Mouse (Mus musculus): ENCODE measurements at regions not wholly inside any gene's neighbourhood (a gene's known extent, or its start where the extent isn't known, plus 50 kb on each side); places are given as distances from the start of the nearest gene placed in this dataset.
A peak's percentile ranks its signal among the peaks of the same experiment; 100 is the strongest.

GRCm38 (mm10) chr7:134528026-134528425 is 142.4 kb upstream of the Dock1 start:
- DNase-seq (ENCODE audit: extremely low read depth, low read depth, low spot score), result no peak

DNA sequence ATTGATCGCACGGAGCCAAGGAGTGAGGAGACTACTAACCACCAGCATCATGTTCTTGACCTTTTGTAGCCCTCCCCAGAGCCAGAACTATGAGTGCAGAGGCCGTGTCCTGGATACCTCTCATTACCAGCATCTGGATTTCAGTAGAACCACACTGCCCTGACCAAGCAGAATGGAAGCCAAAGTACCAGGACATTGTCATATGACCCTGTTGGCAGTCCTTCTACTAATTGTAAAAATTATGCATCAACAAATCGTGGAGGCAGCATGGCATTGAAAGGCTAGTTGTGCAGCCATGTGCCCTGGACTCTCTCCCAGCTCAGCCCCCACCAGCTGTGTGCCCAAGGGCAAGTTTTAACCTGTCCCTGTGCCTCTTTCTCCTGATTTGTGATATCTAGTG is 135.6 kb upstream of the Dock1 start:
- no peak for DNase-seq (ENCODE audit: extremely low read depth, low read depth, low spot score)

- DNase-seq (ENCODE audit: extremely low read depth, low read depth, low spot score), result no peak
These were observed 128.8 kb upstream of the Dock1 start for GRCm38 (mm10) chr7:134541699-134542098.

DNA sequence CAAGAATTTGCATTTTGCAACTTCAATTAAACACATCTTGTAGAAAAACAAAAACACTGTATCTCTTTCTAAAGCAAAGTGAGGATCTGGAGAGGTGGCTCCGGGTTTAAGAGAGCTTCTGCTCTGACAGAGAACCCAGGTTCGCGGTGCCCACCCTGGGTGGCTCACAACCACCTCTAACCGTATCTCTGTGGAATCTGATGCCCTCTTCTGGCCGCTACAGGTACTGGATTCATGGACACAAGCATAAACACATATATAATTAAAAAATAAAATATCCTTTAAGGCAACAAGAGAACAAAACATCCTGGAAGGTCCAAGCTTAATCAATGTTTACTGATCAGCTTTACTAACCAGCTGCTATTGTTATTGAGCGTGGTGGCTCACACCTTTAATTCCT is 124.3 kb upstream of the Dock1 start:
- no peak for DNase-seq (ENCODE audit: extremely low read depth, low read depth, low spot score)

DNA sequence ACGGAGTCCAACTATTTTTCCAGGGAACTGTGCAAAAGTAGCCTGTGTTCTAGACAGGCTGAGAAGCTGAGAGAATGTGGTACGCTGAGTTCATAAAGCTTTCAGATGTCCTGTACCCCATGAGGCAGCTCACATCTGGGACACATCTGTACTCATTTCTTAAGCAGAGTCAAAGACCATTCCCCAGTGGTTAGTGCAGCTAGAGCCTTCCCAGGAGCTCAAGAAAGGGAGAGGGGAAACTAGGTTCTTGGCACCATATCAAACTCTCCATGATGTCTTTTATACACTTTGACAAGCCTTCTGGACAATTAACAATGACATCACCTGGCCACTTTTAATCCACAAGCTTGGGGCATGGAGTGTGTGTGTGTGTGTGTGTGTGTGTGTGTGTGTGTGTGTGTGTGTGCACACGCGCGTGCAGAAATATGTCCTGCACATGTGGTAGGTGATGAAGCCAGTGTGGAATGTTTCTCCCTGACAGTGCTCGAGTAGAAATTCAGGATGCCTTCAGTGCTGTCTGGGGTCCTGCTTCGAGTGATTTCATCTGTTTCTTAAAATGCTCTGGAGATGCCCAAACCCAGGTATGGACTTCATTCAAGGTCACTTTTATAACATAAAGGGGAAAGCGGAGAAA is 121.1 kb upstream of the Dock1 start:
- no peak for DNase-seq (ENCODE audit: extremely low read depth, low read depth, low spot score)

DNA sequence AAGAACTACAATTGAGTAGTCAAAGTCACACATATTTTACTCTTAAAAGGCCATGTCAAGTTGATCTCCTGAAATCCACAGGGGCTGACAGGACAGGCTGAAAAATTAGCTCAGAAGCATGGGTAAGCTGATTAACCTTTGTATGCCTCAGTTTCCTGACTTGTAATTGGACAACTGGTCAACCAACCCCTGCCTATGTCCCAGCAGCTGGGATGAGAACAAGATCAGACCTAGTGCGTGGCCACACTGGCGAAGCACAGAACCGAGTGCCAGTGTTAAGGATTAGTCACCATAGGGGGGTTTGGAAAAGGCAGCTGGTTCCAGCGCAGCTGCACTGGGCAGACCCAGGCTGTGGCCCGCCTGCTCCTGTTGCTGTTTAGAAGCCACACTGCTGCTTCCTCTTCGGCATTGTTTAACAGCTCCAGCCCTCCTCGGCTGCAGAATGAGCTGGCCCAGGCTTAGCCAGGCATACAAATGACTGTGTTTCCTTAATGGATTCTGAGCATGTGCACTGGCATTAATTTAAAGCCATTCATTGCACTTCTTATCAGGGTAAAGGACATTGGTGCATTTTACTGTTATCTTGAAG is 120.1 kb upstream of the Dock1 start:
- no peak for DNase-seq (ENCODE audit: extremely low read depth, low read depth, low spot score)

- peak; percentile 11 for DNase-seq (ENCODE audit: extremely low read depth, low read depth, low spot score)
These were observed 118.4 kb upstream of the Dock1 start for GRCm38 (mm10) chr7:134552051-134552451.

DNA sequence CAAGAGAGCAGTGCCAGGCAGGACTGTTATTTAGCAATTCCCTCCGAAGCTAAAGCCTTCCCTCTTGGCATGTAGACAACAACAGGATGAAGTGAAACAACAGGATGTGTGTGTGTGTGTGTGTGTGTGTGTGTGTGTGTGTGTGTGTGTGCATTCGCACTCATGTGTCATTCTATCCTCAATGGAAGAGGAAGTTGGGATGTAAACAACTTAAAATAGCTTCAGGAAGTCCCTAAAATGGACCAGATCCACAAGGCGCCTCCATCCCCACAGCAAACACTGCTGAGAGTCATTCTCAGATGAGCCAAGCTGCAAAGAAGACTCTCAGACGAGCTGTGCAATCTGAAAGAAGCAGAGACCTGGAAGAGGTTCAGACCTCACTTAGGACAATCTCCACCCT is 114.4 kb upstream of the Dock1 start:
- DNase-seq (ENCODE audit: extremely low read depth, low read depth, low spot score), result no peak

GRCm38 (mm10) chr7:134566322-134566721 is 104.1 kb upstream of the Dock1 start:
- no peak for DNase-seq (ENCODE audit: extremely low read depth, low read depth, low spot score)

GRCm38 (mm10) chr7:134569247-134569646 is 101.2 kb upstream of the Dock1 start:
- no peak for DNase-seq (ENCODE audit: extremely low read depth, low read depth, low spot score)

DNA sequence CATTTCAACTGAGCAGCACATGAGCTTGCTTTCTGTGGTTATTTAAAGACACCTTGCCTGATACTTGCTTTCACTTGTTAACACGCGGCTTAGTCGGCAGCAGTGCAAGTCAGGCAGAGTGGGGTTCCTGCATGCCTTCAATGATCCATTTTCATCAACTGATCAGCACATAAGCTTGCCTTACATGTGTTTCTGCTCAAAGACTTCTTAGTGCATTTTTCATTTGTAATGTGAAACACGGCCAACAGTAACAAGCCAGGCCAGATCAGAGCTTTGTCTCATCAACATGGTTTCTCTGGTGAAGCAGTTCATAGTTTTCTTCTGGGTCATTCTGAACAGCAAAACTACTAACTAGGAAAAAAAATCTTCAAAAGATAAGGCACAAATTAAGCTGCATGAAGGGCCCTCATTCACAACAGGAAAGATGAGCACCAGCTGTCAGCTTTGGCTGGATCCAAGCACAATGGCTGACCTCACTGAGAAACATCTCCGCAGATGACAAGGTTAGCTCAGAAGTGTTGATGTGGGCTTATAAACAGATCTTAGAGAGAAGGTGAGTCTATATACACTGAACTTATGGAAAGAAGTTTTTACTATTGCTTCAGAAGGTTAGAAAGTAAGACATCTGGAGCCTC is 100.2 kb upstream of the Dock1 start:
- no peak for DNase-seq (ENCODE audit: extremely low read depth, low read depth, low spot score)

DNA sequence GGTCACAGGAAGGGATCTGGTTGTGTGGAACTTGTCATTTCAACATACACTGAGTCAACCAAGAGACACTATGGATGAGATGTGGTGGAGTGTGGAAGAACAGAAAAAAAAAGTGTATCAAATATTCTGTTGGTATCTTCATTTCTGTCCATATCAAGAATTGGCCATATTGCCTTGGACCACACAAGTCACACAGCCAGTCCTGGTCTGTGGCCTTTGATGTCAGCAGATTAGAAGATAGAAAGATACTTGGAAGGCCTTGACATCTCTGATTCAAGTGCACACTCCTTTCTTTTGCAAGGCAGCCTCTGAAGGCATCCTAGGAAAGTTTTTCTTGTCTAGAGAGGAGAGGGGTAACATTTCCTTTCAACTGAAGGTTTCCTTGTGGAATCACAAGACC is 88.7 kb upstream of the Dock1 start:
- no peak for DNase-seq (ENCODE audit: extremely low read depth, low read depth, low spot score)

DNA sequence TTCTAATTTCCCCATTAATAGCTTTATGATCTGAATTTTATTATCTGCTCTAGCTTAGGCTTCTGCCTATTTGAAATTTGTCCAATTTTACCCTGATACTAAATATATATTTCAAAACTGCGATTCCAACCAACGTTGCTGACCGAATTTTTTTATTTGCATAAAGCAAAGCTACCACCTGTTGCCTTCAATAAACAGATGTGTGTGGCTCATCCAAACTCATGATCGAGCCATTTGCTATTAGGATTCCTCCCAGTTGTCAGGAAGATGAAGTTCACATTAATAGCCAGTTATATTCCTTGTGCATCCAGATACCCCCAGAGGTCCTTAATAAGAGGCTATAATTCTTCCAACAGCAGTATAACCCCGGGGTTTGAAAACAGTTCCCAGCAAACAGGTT is 85.0 kb upstream of the Dock1 start:
- DNase-seq (ENCODE audit: extremely low read depth, low read depth, low spot score), result no peak

GRCm38 (mm10) chr7:134586990-134587389 is 83.5 kb upstream of the Dock1 start:
- no peak for DNase-seq (ENCODE audit: extremely low read depth, low read depth, low spot score)

GRCm38 (mm10) chr7:134607886-134608285 is 62.6 kb upstream of the Dock1 start:
- no peak for DNase-seq (ENCODE audit: extremely low read depth, low read depth, low spot score)

GRCm38 (mm10) chr7:134610159-134610558 is 60.3 kb upstream of the Dock1 start:
- no peak for DNase-seq (ENCODE audit: extremely low read depth, low read depth, low spot score)

DNA sequence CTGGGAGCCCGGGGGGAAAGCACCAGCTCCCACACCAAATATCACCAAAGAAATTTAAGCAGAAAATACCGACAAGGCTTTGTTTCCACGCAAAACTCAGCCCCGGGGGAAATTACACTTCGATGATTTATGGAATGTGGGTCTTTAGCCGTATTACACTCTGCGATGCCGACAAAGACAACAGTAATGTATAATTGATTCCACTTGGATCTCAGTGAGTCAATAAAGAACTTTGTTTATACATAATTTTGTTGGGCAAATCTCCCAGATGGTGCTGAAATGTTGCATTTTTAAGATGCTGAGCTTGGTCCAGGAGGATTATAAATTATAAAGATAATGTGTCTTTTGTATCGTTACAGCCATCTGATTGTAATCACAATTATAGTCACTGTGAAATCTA is 59.1 kb upstream of the Dock1 start:
- DNase-seq (ENCODE audit: extremely low read depth, low read depth, low spot score), result no peak

- DNase-seq (ENCODE audit: extremely low read depth, low read depth, low spot score), result no peak
These were observed 58.2 kb upstream of the Dock1 start for GRCm38 (mm10) chr7:134612175-134612633.

GRCm38 (mm10) chr7:134619220-134619975 is 51.1 kb upstream of the Dock1 start:
- no peak for DNase-seq (ENCODE audit: extremely low read depth, low read depth, low spot score)

DNA sequence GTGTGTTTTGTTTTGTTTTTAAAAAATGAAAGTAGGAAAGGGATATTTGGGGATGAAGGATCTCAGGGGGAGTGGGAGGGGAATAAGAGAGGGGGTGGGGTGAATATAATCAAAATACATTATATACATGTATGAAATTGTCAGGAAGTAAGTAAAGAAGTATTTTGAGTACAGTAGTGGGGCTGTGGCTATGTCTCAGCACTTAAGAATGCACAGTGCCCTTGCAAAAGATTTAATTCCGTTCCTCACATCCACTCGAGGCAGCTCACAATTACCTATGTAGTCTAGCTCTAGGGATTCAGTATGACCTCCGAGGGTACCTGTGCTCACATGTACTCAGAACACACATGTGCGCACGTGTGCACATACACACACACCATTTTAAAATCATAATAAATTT is 50.4 kb upstream of the Dock1 start:
- no peak for DNase-seq (ENCODE audit: extremely low read depth, low read depth, low spot score)
